Mouse (Mus musculus): ENCODE data around the gene Chst10.

DNA sequence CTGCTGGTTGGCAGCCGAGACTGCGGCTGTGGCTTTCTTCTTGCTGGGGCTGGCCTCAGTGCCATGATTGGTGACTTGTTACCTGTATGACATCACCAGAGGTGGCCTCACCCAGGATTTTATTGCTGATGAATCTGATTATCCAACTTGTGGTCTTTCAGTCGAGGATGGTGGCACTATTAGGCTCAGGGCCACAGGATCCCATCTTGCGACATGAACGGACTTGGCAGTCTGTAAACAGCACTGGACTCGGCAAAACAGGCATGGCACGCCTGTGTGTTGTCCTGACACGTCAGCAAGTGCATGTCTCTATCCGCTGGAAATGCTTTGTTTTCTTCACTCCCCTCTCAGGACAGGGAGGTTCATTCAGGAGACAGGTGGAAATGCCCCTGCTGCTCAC, 33.6 kb downstream of the Chst10 start:
- TF ChIP-seq GATA1 (IDR thresholded peaks at IDR 0.05; ENCODE audit: borderline replicate concordance, low read length): no peak
- no peak for TF ChIP-seq FLI1 (IDR thresholded peaks at IDR 0.05; ENCODE audit: low read length)
